Mouse (Mus musculus): ENCODE results near the gene Rgcc. TPM values are rescaled to one million over a fixed set of nuclear protein-coding genes. Genes with fewer than 3 reads are reported as not detected.

Rgcc gene
- total RNA-seq, 2 experiments from 2014 or later = 51.6 to 57.6 TPM

- intact Hi-C loops (cut with DNase I) = loop anchor here (10.0 kb wide), 1 partner anchor 640 kb away; no protein-coding TSS in a partner anchor
- DNase-seq = no peak
Observed at GRCm38 (mm10) chr14:79304873-79305464, 3.5 kb upstream of the Rgcc start.

DNA sequence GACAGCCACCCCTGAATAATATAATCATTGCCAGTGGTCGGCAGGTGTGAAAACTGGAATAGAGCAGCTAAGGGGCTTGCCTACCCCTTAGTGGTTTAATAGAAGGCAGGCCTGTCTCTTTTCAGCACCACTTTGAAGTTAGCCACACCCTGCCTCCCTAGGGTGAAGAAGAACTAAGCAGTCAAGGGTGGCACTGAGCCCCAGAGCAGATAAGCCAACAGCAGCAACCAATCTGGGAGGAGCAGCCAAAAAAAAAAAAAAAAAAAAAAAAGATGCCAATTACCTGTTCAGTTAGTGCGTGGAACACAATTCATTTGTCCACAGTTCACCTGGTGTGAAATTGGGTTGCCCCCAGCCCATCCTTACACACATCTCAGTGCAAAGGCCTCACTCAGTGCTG is 1.7 kb upstream of the Rgcc start:
- intact Hi-C loops (cut with DNase I) = loop anchor here (2.0 to 10.0 kb wide), 2 partner anchors 178 to 638 kb away; no protein-coding TSS in a partner anchor

GRCm38 (mm10) chr14:79300641-79301350 is 649 bp downstream of the Rgcc start:
- DNase-seq = no peak
- intact Hi-C loops (cut with DNase I) = loop anchor here (2.0 to 10.0 kb wide), 2 partner anchors 120 to 636 kb away; no protein-coding TSS in a partner anchor

More for the DNA sequence above, 1.7 kb upstream of the Rgcc start:
- no peak for DNase-seq

- intact Hi-C loops (cut with DNase I) = loop anchor here (2.0 to 10.0 kb wide), 3 partner anchors 97 to 635 kb away; no protein-coding TSS in a partner anchor
- DNase-seq = no peak
Observed at GRCm38 (mm10) chr14:79299796-79300195, 1.6 kb downstream of the Rgcc start.

DNA sequence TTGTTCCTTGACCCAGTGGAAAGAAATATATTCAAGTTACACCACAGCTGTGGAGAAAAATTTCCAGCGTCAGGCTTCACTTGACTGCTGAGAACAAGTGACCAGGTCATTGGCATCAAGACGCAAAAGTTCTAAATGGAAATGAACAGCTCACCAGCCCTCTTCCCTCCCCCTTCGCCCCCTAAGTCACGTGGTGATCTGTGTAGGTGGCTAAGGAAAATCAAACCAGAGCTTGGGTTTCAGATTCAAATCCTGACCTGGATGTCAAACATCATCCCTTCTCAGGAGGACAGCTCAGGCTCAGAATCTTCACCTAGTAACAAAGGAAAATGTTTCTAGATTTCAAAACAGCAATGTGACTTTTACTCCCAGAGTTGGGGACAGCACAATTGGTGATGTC is 2.2 kb downstream of the Rgcc start:
- no peak for DNase-seq
- intact Hi-C loops (cut with DNase I) = loop anchor here (5.0 kb wide), 1 partner anchor 97 kb away; no protein-coding TSS in a partner anchor

GRCm38 (mm10) chr14:79298314-79298992 is 3.0 kb downstream of the Rgcc start:
- intact Hi-C loops (cut with DNase I) = loop anchor here (5.0 kb wide), 1 partner anchor 96 kb away; no protein-coding TSS in a partner anchor
- DNase-seq = no peak

DNA sequence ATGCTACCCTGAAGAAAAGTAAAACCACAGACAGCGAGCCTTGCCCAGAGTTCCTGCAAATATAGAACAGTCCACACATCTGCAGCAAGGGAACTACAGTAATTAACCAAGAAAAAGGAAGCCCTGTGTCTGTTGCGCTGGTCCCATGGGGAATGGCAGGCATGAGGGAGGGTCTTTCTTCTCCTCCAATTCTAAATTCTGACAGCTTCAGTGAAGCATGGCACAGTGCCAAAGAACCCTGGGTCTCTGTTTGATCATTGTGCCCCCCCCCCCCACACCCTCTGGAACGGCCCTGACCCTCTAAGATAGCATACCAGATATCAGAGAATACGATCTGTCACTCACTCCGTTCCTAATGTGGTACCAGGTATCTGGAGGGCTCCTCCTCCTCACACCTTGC is 4.6 kb downstream of the Rgcc start:
- intact Hi-C loops (cut with DNase I) = loop anchor here (5.0 kb wide), 1 partner anchor 95 kb away; no protein-coding TSS in a partner anchor
- DNase-seq = no peak

DNA sequence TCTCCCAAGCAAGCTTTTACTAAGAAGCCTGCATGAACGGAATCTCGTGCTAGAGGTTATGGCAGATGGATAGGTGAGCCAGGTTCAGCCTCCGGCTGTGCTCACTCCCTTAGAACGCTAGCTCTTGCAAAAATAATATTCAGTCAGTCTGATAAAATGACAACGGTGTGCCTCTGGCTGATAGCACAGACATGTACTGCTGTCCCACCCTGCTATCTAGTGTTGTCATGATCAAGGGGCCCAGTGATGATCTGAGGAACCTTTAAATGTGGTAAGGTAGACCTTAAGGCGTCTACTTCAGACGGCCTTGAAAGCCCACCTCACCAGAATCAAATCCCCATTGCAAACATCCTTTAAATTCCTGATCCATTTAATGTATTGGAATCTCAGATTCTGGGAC is 5.2 kb downstream of the Rgcc start:
- intact Hi-C loops (cut with DNase I) = loop anchor here (5.0 kb wide), 1 partner anchor 94 kb away; no protein-coding TSS in a partner anchor

DNA sequence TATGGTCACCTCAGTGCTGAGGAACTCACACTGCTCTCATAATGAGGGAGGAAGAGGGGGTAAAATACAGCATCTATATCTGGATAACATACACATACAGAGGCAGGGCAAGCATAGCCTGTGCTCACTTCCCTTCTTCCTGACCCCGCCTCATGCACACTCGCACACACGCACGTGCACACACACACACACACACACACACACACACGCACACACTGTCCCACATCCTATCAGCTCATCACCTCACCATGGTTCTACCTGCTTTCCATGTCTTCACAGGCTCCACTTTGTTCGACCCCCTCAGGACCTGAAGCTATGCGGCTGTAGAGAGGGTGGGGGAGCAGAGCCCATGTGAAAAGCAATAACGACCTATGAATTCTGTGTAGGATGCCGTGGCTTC is 5.9 kb downstream of the Rgcc start:
- intact Hi-C loops (cut with DNase I) = loop anchor here (5.0 kb wide), 1 partner anchor 93 kb away; no protein-coding TSS in a partner anchor

More for the DNA sequence above, 5.2 kb downstream of the Rgcc start:
- no peak for DNase-seq

DNA sequence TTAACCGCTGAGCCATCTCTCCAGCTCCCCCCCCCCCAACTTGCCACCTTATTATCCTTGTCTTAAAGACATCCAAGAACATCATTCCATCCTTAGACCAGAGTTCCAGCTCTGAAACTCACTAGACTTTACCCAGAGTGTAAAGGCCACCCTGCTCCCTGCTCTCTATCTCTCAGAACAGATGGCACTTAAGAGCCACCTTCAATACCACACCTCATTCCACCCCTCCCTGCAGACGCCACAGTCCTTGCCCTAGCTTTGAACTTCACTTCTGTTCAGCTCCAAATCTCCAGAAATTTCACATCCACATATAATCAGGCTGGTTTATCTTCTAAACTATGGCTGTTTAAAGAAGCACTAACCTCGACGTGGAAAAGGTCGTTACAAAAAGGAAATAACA is 6.5 kb downstream of the Rgcc start:
- DNase-seq = no peak
- intact Hi-C loops (cut with DNase I) = loop anchor here (5.0 kb wide), 1 partner anchor 93 kb away; no protein-coding TSS in a partner anchor

More for the DNA sequence above, 5.9 kb downstream of the Rgcc start:
- DNase-seq = no peak

DNA sequence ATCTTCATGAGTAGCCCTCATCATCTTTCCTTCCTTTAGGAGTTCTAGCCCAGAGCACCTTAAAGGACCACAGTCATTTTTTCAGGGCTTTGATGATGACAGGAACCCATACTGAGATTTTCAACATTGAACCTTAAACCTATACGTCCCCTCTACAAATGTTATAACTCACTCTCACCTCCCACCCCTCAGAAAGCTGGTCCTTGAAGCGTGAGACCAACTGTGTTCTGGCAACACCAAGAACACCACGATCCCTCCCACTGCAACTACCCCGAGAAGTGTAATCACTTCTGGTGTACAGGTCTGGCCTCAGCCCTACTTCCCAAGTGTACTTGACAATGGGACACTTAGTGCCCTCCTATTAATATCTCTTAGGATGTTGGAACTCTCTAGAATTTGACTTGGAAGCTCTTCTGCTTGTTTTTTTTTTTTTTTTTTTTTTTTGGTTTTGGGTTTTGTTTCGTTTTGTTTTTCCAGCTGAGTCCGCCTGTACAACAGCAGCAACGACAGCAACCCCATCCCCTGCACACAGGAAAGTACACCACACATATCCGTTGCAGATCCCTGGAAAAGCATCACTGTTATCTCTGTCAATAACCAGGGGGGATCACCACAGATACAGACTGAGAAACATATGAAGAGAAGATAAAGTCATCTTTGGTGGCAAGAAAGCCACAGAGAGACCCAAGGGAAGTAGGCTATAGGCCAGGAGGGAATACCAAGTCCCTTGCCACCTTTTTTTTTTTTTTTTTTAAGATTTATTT is 7.2 kb downstream of the Rgcc start:
- DNase-seq = no peak
- intact Hi-C loops (cut with DNase I) = no loop called here

GRCm38 (mm10) chr14:79293119-79293780 is 8.2 kb downstream of the Rgcc start:
- DNase-seq = peak in 1 of 2 experiments; percentile 44
- intact Hi-C loops (cut with DNase I) = loop anchor here (2.0 kb wide), 1 partner anchor 18 kb away; no protein-coding TSS in a partner anchor

GRCm38 (mm10) chr14:79291629-79292028 is 9.8 kb downstream of the Rgcc start:
- intact Hi-C loops (cut with DNase I) = loop anchor here (2.0 kb wide), 1 partner anchor 17 kb away; no protein-coding TSS in a partner anchor
- DNase-seq = no peak

GRCm38 (mm10) chr14:79290683-79291425 is 10.6 kb downstream of the Rgcc start:
- intact Hi-C loops (cut with DNase I) = no loop called here
- DNase-seq = no peak

GRCm38 (mm10) chr14:79289909-79290308 is 11.5 kb downstream of the Rgcc start:
- intact Hi-C loops (cut with DNase I) = no loop called here

DNA sequence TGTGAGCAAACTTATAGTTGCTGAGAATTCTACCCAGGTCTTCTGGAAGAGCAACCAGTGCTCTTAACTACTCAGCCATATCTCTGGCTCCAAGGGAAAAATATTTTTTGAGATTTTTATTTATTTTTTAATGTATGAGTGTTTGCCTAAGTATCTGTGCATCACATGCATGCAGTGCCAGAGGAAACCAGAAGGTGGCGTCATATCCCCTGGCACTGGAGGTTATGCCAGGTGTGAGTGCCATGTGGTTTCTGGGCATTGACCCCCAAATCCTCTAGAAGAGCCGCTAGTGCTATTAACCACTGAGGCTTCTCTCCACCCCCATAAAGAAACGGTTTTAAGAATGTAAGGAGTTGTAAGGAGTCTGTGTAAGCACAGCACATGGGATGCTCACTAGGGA is 13.2 kb downstream of the Rgcc start:
- DNase-seq = no peak
- intact Hi-C loops (cut with DNase I) = no loop called here

More at GRCm38 (mm10) chr14:79289909-79290308, 11.5 kb downstream of the Rgcc start:
- no peak for DNase-seq

DNA sequence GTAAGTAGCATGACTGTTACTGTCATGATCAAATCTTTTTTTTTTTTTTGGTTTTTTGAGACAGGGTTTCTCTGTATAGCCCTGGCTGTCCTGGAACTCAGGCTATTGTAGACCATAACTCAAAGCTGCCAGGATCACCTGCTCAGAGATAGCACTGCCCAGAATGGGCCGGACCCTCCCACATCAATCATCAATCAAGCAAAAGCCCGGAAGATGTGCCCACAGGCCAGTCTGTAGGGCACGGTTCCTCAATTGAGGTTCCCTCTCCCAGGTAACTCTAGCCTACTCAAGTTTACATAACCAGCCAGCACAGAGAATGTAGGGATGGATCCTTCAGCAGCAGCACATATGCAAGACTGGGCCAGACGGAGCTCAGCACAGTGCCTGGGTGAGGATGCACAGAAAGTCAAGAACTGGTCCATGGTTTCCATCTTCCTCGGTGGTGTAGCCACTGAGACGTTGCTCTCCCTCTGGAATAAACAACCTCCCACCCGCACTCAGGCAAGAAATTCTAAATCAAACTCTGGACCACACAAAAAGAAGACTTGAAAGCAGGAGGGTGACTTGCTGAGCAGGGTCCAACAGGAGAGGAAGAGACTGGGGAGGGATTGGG is 14.1 kb downstream of the Rgcc start:
- DNase-seq = no peak
- intact Hi-C loops (cut with DNase I) = no loop called here

- intact Hi-C loops (cut with DNase I) = no loop called here
- no peak for DNase-seq
Observed at GRCm38 (mm10) chr14:79285549-79285948, 15.9 kb downstream of the Rgcc start.
